Comparison of ENCODE assay signal across 7 mouse cellular contexts in the genomic region with DNA sequence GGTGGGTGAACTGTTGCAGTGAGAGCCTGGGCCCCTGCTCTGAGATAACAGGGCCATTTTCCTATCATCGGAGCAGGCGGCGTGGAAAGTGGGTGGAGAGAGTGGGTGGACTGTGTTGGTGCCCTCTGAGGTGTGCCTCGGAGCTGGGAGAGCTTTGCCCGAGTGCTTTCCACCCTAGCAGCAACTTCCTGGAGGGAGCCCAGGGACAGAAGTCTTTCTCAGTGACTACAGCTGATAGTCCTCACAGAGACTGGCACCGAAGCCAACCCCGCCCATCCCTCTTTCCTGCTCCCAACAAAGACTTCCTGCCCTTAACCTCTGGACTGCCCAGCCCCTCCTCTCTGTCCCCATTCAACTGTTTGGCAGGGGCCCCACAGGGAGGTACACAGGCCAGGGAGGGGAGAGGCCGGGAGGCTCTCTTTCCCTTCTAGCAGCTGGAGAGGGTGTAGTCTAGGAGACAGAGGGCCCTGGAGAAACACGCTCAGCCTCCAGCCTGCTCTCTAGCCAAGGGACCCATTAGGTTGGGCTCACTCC. TPM values are rescaled to one million over a fixed set of nuclear protein-coding genes. Genes with fewer than 3 reads are reported as not detected.
DNase-seq lines count a peak whose midpoint lies in the region; ATAC-seq and TF ChIP-seq lines count a peak whose summit lies in the region.

No protein-coding gene starts in this region.

- no peaks in the 10 kb centered on the region for H3K27me3 ChIP-seq in intestine, postnatal 0 days (replicated peaks; ENCODE audit: control insufficient read depth, insufficient read depth, low read length)
- H3K27me3 ChIP-seq in limb, embryonic 11.5 days (ENCODE audit: control insufficient read depth, insufficient read depth, low read length) = no peaks in the 10 kb centered on the region
- H3K27me3 ChIP-seq in midbrain, embryonic 13.5 days = no peaks in the 10 kb centered on the region
- H3K27me3 ChIP-seq in spleen, adult 2 months (ENCODE audit: control insufficient read depth, insufficient read depth, low read length) = no peaks in the 10 kb centered on the region

- no peaks in the 10 kb centered on the region for H3K9me3 ChIP-seq in intestine, postnatal 0 days (ENCODE audit: control insufficient read depth)
- no peaks in the 10 kb centered on the region for H3K9me3 ChIP-seq in limb, embryonic 11.5 days (ENCODE audit: control insufficient read depth, low read length)
- H3K9me3 ChIP-seq in midbrain, embryonic 13.5 days = no peaks in the 10 kb centered on the region

- DNase-seq in adrenal gland, adult 2 months = peak; percentile 94
- peak; percentile 80 for DNase-seq in embryo, embryonic 9.5 days (ENCODE audit: extremely low spot score)
- DNase-seq in heart, adult 11 months = peak; percentile 100
- DNase-seq in limb, embryonic 11.5 days (ENCODE audit: low spot score) = no peak
- no peak for DNase-seq in spleen, adult 2 months (ENCODE audit: low read depth in 1 of 2, low spot score in 2 of 2)

- no peak for TF ChIP-seq CTCF in intestine, postnatal 0 days (IDR thresholded peaks at IDR 0.05; ENCODE audit: low read depth)
- TF ChIP-seq CTCF in spleen, adult 2 months (IDR thresholded peaks at IDR 0.05; ENCODE audit: extremely low read depth, insufficient read depth, insufficient read length, insufficient replicate concordance) = no peak

- no peak overlapping the region for H3K9ac ChIP-seq in intestine, postnatal 0 days (ENCODE audit: low read depth, low read length)
- H3K9ac ChIP-seq in limb, embryonic 11.5 days (ENCODE audit: low read length) = peak overlapping the region; percentile 45; the same call in 1 of the 2 replicates
- H3K9ac ChIP-seq in midbrain, embryonic 13.5 days (replicated peaks) = peak overlapping the region; percentile 55; the same call in 1 of the 2 replicates

- ATAC-seq in intestine, postnatal 0 days = peak; percentile 97
- no peak for ATAC-seq in limb, embryonic 11.5 days (ENCODE audit: insufficient number of reproducible peaks, low FRiP score, low TSS enrichment, low read depth)
- peak; percentile 83 for ATAC-seq in midbrain, embryonic 13.5 days

- 2% methylated on average over 9 of the region's 9 CpGs for WGBS in intestine, postnatal 0 days
- 30% methylated on average over 9 of the region's 9 CpGs for WGBS in limb, embryonic 11.5 days
- 5% methylated on average over 9 of the region's 9 CpGs for WGBS in midbrain, embryonic 13.5 days
- WGBS in spleen, adult 2 months = 29% methylated on average over 9 of the region's 9 CpGs

- H3K4me2 ChIP-seq in intestine, postnatal 0 days (replicated peaks; ENCODE audit: low read depth) = peak overlapping the region; percentile 52
- no peak overlapping the region for H3K4me2 ChIP-seq in limb, embryonic 11.5 days (ENCODE audit: low read depth, severe bottlenecking)
- peak overlapping the region; percentile 19 for H3K4me2 ChIP-seq in midbrain, embryonic 13.5 days (replicated peaks)

- no peak overlapping the region for H3K4me3 ChIP-seq in intestine, postnatal 0 days (ENCODE audit: low read depth, low read length)
- H3K4me3 ChIP-seq in limb, embryonic 11.5 days (ENCODE audit: low read depth, low read length) = no peak overlapping the region
- H3K4me3 ChIP-seq in midbrain, embryonic 13.5 days (replicated peaks) = no peak overlapping the region
- H3K4me3 ChIP-seq in spleen, adult 2 months (ENCODE audit: extremely low read depth, insufficient read depth, insufficient read length) = no peak overlapping the region

- H3K36me3 ChIP-seq in intestine, postnatal 0 days (ENCODE audit: control insufficient read depth, insufficient read depth) = no peaks in the 10 kb centered on the region; the same call in 1 of the 2 replicates
- peaks cover 2% of the 10 kb centered on the region; the same call in 1 of the 2 replicates for H3K36me3 ChIP-seq in limb, embryonic 11.5 days (ENCODE audit: control insufficient read depth, insufficient read depth, low read length)
- no peaks in the 10 kb centered on the region; the same call in 1 of the 2 replicates for H3K36me3 ChIP-seq in midbrain, embryonic 13.5 days
- H3K36me3 ChIP-seq in spleen, adult 2 months (ENCODE audit: control insufficient read depth, insufficient read depth, low read length) = peaks cover 4% of the 10 kb centered on the region; the same call in 1 of the 2 replicates

- H3K27ac ChIP-seq in intestine, postnatal 0 days (ENCODE audit: low read depth, low read length) = peak overlapping the region; percentile 86
- H3K27ac ChIP-seq in limb, embryonic 11.5 days (replicated peaks; ENCODE audit: low read depth, low read length) = peak overlapping the region; percentile 30; the same call in 1 of the 2 replicates
- peak overlapping the region; percentile 77 for H3K27ac ChIP-seq in midbrain, embryonic 13.5 days
- peak overlapping the region; percentile 12; the same call in 1 of the 2 replicates for H3K27ac ChIP-seq in spleen, adult 2 months (ENCODE audit: insufficient read depth, low read length)

- no peak for TF ChIP-seq POLR2A in spleen, adult 2 months (IDR thresholded peaks at IDR 0.05; ENCODE audit: low read depth, low read length)

- H3K4me1 ChIP-seq in intestine, postnatal 0 days (replicated peaks; ENCODE audit: control insufficient read depth, insufficient read depth, low read length) = peaks cover 18% of the 10 kb centered on the region
- H3K4me1 ChIP-seq in limb, embryonic 11.5 days (ENCODE audit: control insufficient read depth, insufficient read depth, low read length) = peaks cover 31% of the 10 kb centered on the region
- H3K4me1 ChIP-seq in midbrain, embryonic 13.5 days (replicated peaks) = peaks cover 82% of the 10 kb centered on the region
- no peaks in the 10 kb centered on the region for H3K4me1 ChIP-seq in spleen, adult 2 months (ENCODE audit: control insufficient read depth, insufficient read depth, insufficient read length)

RNA-seq across cellular contexts. Expression of a gene that starts 13.9 kb away (rescaled TPM):
- total RNA-seq in adrenal gland, adult 2 months (2021) = 10 to 100 TPM; 70.6 to 85.9 TPM
- polyA plus RNA-seq in adrenal gland, adult 2 months (2012; rRNA removed) = 158 and 165 TPM in 2 replicates
- polyA plus RNA-seq in intestine, postnatal 0 days (2015; fragmentation: Nextera tagmentation; extraction: Ambion mirVana) = 8.2 and 8.6 TPM in 2 replicates
- 15.8 and 17.4 TPM in 2 replicates for polyA plus RNA-seq in limb, embryonic 11.5 days (2014; fragmentation: Nextera tagmentation; extraction: Ambion mirVana)
- 29.9 and 31.0 TPM in 2 replicates for polyA plus RNA-seq in midbrain, embryonic 13.5 days (2015; fragmentation: Nextera tagmentation; extraction: Ambion mirVana)
- 42.0 and 56.3 TPM in 2 replicates for polyA plus RNA-seq in spleen, adult 2 months (2012; rRNA removed)

RNA-seq across cellular contexts. Expression of a gene that starts 34.3 kb away (rescaled TPM):
- 10 to 100 TPM; 53.7 to 64.2 TPM for total RNA-seq in adrenal gland, adult 2 months (2021)
- 110 and 114 TPM in 2 replicates for polyA plus RNA-seq in adrenal gland, adult 2 months (2012; rRNA removed)
- 7.4 and 7.6 TPM in 2 replicates for polyA plus RNA-seq in intestine, postnatal 0 days (2015; fragmentation: Nextera tagmentation; extraction: Ambion mirVana)
- 16.2 and 16.5 TPM in 2 replicates for polyA plus RNA-seq in limb, embryonic 11.5 days (2014; fragmentation: Nextera tagmentation; extraction: Ambion mirVana)
- 10.3 and 12.3 TPM in 2 replicates for polyA plus RNA-seq in midbrain, embryonic 13.5 days (2015; fragmentation: Nextera tagmentation; extraction: Ambion mirVana)
- polyA plus RNA-seq in spleen, adult 2 months (2012; rRNA removed) = 13.2 and 15.9 TPM in 2 replicates

RNA-seq across cellular contexts. Expression of a gene that starts 35.4 kb away (rescaled TPM):
- 10 to 100 TPM; 15.8 to 20.7 TPM for total RNA-seq in adrenal gland, adult 2 months (2021)
- 43.9 and 61.6 TPM in 2 replicates for polyA plus RNA-seq in adrenal gland, adult 2 months (2012; rRNA removed)
- polyA plus RNA-seq in intestine, postnatal 0 days (2015; fragmentation: Nextera tagmentation; extraction: Ambion mirVana) = 16.7 and 17.0 TPM in 2 replicates
- polyA plus RNA-seq in limb, embryonic 11.5 days (2014; fragmentation: Nextera tagmentation; extraction: Ambion mirVana) = 29.2 and 32.8 TPM in 2 replicates
- 24.8 and 25.8 TPM in 2 replicates for polyA plus RNA-seq in midbrain, embryonic 13.5 days (2015; fragmentation: Nextera tagmentation; extraction: Ambion mirVana)
- polyA plus RNA-seq in spleen, adult 2 months (2012; rRNA removed) = 30.8 and 42.9 TPM in 2 replicates

RNA-seq across cellular contexts. Expression of a gene that starts 44.7 kb away (rescaled TPM):
- 10 to 100 TPM in 1 of 2 experiments, 1 to 10 TPM in 1; 7.6 to 13.1 TPM for total RNA-seq in adrenal gland, adult 2 months (2021)
- polyA plus RNA-seq in adrenal gland, adult 2 months (2012; rRNA removed) = 24.4 and 29.5 TPM in 2 replicates
- 60.5 and 61.8 TPM in 2 replicates for polyA plus RNA-seq in intestine, postnatal 0 days (2015; fragmentation: Nextera tagmentation; extraction: Ambion mirVana)
- polyA plus RNA-seq in limb, embryonic 11.5 days (2014; fragmentation: Nextera tagmentation; extraction: Ambion mirVana) = 6.2 and 8.5 TPM in 2 replicates
- 0.66 and 0.76 TPM in 2 replicates for polyA plus RNA-seq in midbrain, embryonic 13.5 days (2015; fragmentation: Nextera tagmentation; extraction: Ambion mirVana)
- 26.1 and 26.7 TPM in 2 replicates for polyA plus RNA-seq in spleen, adult 2 months (2012; rRNA removed)

Comparison
In these comparisons a context has a peak if more than half of its experiments do, and no peak if none do; other contexts are left out.
1. DNase-seq: peak in adrenal gland, adult 2 months (single experiment), embryo, embryonic 9.5 days (single experiment) and heart, adult 11 months (single experiment); none in limb, embryonic 11.5 days (single experiment) and spleen, adult 2 months (0 of 2).
2. H3K27ac ChIP-seq: peak in every context shown above with its lines; median percentile 86 in intestine, postnatal 0 days; 77 in midbrain, embryonic 13.5 days; 30 in limb, embryonic 11.5 days; 12 in spleen, adult 2 months.